9 mouse cellular contexts compared by ENCODE assay signal in the genomic region with DNA sequence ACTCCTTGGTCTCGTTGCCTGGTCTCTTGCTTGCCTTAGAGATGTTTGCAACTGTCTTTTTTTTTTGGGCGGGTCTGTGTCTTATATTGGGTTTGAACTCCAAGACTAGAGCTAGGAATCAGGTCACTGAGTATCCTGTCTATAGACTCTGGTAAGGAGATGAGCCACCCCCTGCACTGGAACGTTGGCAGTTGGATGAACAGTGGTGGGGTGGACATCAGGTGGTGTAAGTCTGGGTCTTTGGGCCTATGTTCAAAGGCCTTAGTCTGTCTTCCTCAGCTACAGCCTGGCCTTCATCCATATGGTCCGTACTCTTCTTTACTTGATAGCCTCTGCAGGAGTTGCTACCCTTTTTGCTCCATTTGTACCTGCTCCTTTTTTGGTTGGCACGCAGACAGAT. TPM values are rescaled to one million over a fixed set of nuclear protein-coding genes. Genes with fewer than 3 reads are reported as not detected.
A peak's percentile ranks its signal among the peaks of the same experiment; 100 is the strongest.
DNase-seq lines count a peak whose midpoint lies in the region; ATAC-seq and TF ChIP-seq lines count a peak whose summit lies in the region.
"Had no signal": no experiment of that assay in that cellular context is flagged by ENCODE, and none has a peak within 500 bp of the region (broad histone marks: within the 10 kb centered on the region; RNA-seq: fewer than 3 reads in every experiment).

No protein-coding gene starts in this region.

- no peak for ATAC-seq in neural tube, embryonic 11.5 days (ENCODE audit: insufficient read depth, low FRiP score, low TSS enrichment)
- no peak for ATAC-seq in liver, embryonic 11.5 days (replicated peaks; ENCODE audit: low FRiP score)
- ATAC-seq in stomach, embryonic 16.5 days (ENCODE audit: insufficient read depth, low FRiP score), result no peak

- peak overlapping the region; percentile 88; the same call in 1 of the 2 replicates for H3K9ac ChIP-seq in neural tube, embryonic 11.5 days (ENCODE audit: low read length)
- peak overlapping the region; percentile 13; the same call in 1 of the 2 replicates for H3K9ac ChIP-seq in liver, embryonic 11.5 days (ENCODE audit: low read depth, low read length)
- H3K9ac ChIP-seq in stomach, embryonic 16.5 days (ENCODE audit: low read length), result peak overlapping the region; percentile 95

- TF ChIP-seq CTCF in cerebellum, adult 2 months (IDR thresholded peaks at IDR 0.05; ENCODE audit: borderline replicate concordance, insufficient read depth, low read depth, low read length), result no peak

- peaks cover 16% of the 10 kb centered on the region for H3K36me3 ChIP-seq in neural tube, embryonic 11.5 days (ENCODE audit: control insufficient read depth, insufficient read depth, low read length)
- peaks cover 15% of the 10 kb centered on the region for H3K36me3 ChIP-seq in liver, embryonic 11.5 days (ENCODE audit: control insufficient read depth, insufficient read depth, low read length)
- peaks cover 14% of the 10 kb centered on the region for H3K36me3 ChIP-seq in stomach, embryonic 16.5 days (ENCODE audit: control insufficient read depth, insufficient read depth, low read length)

- H3K9me3 ChIP-seq in neural tube, embryonic 11.5 days (ENCODE audit: control insufficient read depth, low read length), result no peaks in the 10 kb centered on the region
- no peaks in the 10 kb centered on the region for H3K9me3 ChIP-seq in liver, embryonic 11.5 days (ENCODE audit: control insufficient read depth, low read length)
- H3K9me3 ChIP-seq in stomach, embryonic 16.5 days (replicated peaks; ENCODE audit: control insufficient read depth, low read length), result no peaks in the 10 kb centered on the region

- no peak overlapping the region for H3K27ac ChIP-seq in cerebellum, adult 2 months (ENCODE audit: insufficient read depth, low read length)
- H3K27ac ChIP-seq in neural tube, embryonic 11.5 days (ENCODE audit: low read depth, low read length), result no peak overlapping the region
- H3K27ac ChIP-seq in liver, embryonic 11.5 days (ENCODE audit: low read depth, low read length), result 0 out of 2 replicates have a peak overlapping the region, but pooled peaks have one; percentile 8
- H3K27ac ChIP-seq in stomach, embryonic 16.5 days (ENCODE audit: low read length), result peak overlapping the region; percentile 94

- H3K4me3 ChIP-seq in cerebellum, adult 2 months (replicated peaks; ENCODE audit: insufficient read depth, low read depth, low read length), result peak overlapping the region; percentile 57
- H3K4me3 ChIP-seq in neural tube, embryonic 11.5 days (ENCODE audit: low read depth, low read length), result peak overlapping the region; percentile 96; the same call in 1 of the 2 replicates
- H3K4me3 ChIP-seq in liver, embryonic 11.5 days (ENCODE audit: low read depth, low read length), result peak overlapping the region; percentile 71
- peak overlapping the region; percentile 86 for H3K4me3 ChIP-seq in stomach, embryonic 16.5 days (replicated peaks; ENCODE audit: low read length)

- H3K4me2 ChIP-seq in neural tube, embryonic 11.5 days (ENCODE audit: low read depth), result peak overlapping the region; percentile 92
- H3K4me2 ChIP-seq in liver, embryonic 11.5 days, result peak overlapping the region; percentile 75
- H3K4me2 ChIP-seq in stomach, embryonic 16.5 days (ENCODE audit: low read depth, low read length), result peak overlapping the region; percentile 80

- WGBS in cerebellum, adult 2 months, result 48% methylated on average over 5 of the region's 5 CpGs
- 90% methylated on average over 5 of the region's 5 CpGs for WGBS in neural tube, embryonic 11.5 days
- 79% methylated on average over 5 of the region's 5 CpGs for WGBS in liver, embryonic 11.5 days
- 67% methylated on average over 5 of the region's 5 CpGs for WGBS in stomach, embryonic 16.5 days

- H3K4me1 ChIP-seq in cerebellum, adult 2 months (ENCODE audit: control insufficient read depth, insufficient read depth, low read length), result peaks cover 3% of the 10 kb centered on the region; the same call in 1 of the 2 replicates
- H3K4me1 ChIP-seq in neural tube, embryonic 11.5 days (ENCODE audit: control insufficient read depth, insufficient read depth, low read length), result peaks cover 9% of the 10 kb centered on the region
- H3K4me1 ChIP-seq in liver, embryonic 11.5 days (replicated peaks; ENCODE audit: control insufficient read depth, insufficient read depth, low read length), result peaks cover 13% of the 10 kb centered on the region
- peaks cover 20% of the 10 kb centered on the region for H3K4me1 ChIP-seq in stomach, embryonic 16.5 days (ENCODE audit: control insufficient read depth, insufficient read depth, low read length)

- TF ChIP-seq POLR2A in cerebellum, adult 2 months (IDR thresholded peaks at IDR 0.05; ENCODE audit: borderline replicate concordance, insufficient read depth, low read length), result no peak

- DNase-seq in cerebellum, adult 2 months, result no peak
- DNase-seq in cerebellum, adult 18-20 months, result no peak
- DNase-seq in neural tube, embryonic 11.5 days (ENCODE audit: low spot score), result no peak
- no peak for DNase-seq in neural tube, embryonic 10.5 days (ENCODE audit: extremely low spot score, low spot score)
- no peak for DNase-seq in liver, embryonic 11.5 days (ENCODE audit: low spot score)
- no peak for DNase-seq in natural killer cell, adult 2 months (ENCODE audit: low spot score in 2 of 2)
- no peak for DNase-seq in cerebellum, postnatal 10 days

- no peaks in the 10 kb centered on the region for H3K27me3 ChIP-seq in cerebellum, adult 2 months (ENCODE audit: control insufficient read depth, insufficient read depth, low read length)
- H3K27me3 ChIP-seq in neural tube, embryonic 11.5 days (ENCODE audit: control insufficient read depth, insufficient read depth, low read length), result no peaks in the 10 kb centered on the region
- no peaks in the 10 kb centered on the region for H3K27me3 ChIP-seq in liver, embryonic 11.5 days (replicated peaks; ENCODE audit: control insufficient read depth, insufficient read depth, low read length)
- H3K27me3 ChIP-seq in stomach, embryonic 16.5 days (ENCODE audit: control insufficient read depth, insufficient read depth, low read length), result no peaks in the 10 kb centered on the region

RNA-seq across cellular contexts. Expression of a gene that starts 0.3 kb away (rescaled TPM):
- polyA plus RNA-seq in cerebellum, adult 2 months (2012; rRNA removed), result 36.2 and 47.1 TPM in 2 replicates
- 25.4 and 28.9 TPM in 2 replicates for polyA plus RNA-seq in neural tube, embryonic 11.5 days (2014; fragmentation: Nextera tagmentation; extraction: Ambion mirVana)
- polyA plus RNA-seq in liver, embryonic 11.5 days (2014; fragmentation: Nextera tagmentation; extraction: Ambion mirVana), result 24.2 and 26.8 TPM in 2 replicates
- polyA plus RNA-seq in stomach, embryonic 16.5 days (2015; fragmentation: Nextera tagmentation; extraction: Ambion mirVana), result 63.4 and 67.5 TPM in 2 replicates

RNA-seq across cellular contexts. Expression of a gene that starts 1.3 kb away (rescaled TPM):
- polyA plus RNA-seq in cerebellum, adult 2 months (2012; rRNA removed), result 23.4 and 27.6 TPM in 2 replicates
- 50.2 and 58.2 TPM in 2 replicates for polyA plus RNA-seq in neural tube, embryonic 11.5 days (2014; fragmentation: Nextera tagmentation; extraction: Ambion mirVana)
- 48.6 and 51.1 TPM in 2 replicates for polyA plus RNA-seq in liver, embryonic 11.5 days (2014; fragmentation: Nextera tagmentation; extraction: Ambion mirVana)
- 51.6 and 55.7 TPM in 2 replicates for polyA plus RNA-seq in stomach, embryonic 16.5 days (2015; fragmentation: Nextera tagmentation; extraction: Ambion mirVana)

RNA-seq across cellular contexts. Expression of a gene that starts 17.9 kb away (rescaled TPM):
- 31.0 and 34.2 TPM in 2 replicates for polyA plus RNA-seq in cerebellum, adult 2 months (2012; rRNA removed)
- polyA plus RNA-seq in neural tube, embryonic 11.5 days (2014; fragmentation: Nextera tagmentation; extraction: Ambion mirVana), result 17.2 and 18.1 TPM in 2 replicates
- polyA plus RNA-seq in liver, embryonic 11.5 days (2014; fragmentation: Nextera tagmentation; extraction: Ambion mirVana), result 14.8 and 18.7 TPM in 2 replicates
- 61.4 and 68.7 TPM in 2 replicates for polyA plus RNA-seq in stomach, embryonic 16.5 days (2015; fragmentation: Nextera tagmentation; extraction: Ambion mirVana)

RNA-seq across cellular contexts. Expression of a gene that starts 25.4 kb away (rescaled TPM):
- not detected in 2 replicates for polyA plus RNA-seq in cerebellum, adult 2 months (2012; rRNA removed)
- polyA plus RNA-seq in neural tube, embryonic 11.5 days (2014; fragmentation: Nextera tagmentation; extraction: Ambion mirVana), result not detected in 2 replicates
- polyA plus RNA-seq in liver, embryonic 11.5 days (2014; fragmentation: Nextera tagmentation; extraction: Ambion mirVana), result not detected in 2 replicates
- polyA plus RNA-seq in stomach, embryonic 16.5 days (2015; fragmentation: Nextera tagmentation; extraction: Ambion mirVana), result not detected in 2 replicates
- polyA plus RNA-seq: spleen, adult 2 months had no signal

RNA-seq across cellular contexts. Expression of a gene that starts 28.7 kb away (rescaled TPM):
- polyA plus RNA-seq in cerebellum, adult 2 months (2012; rRNA removed), result 192 and 212 TPM in 2 replicates
- polyA plus RNA-seq in neural tube, embryonic 11.5 days (2014; fragmentation: Nextera tagmentation; extraction: Ambion mirVana), result 73.8 and 79.9 TPM in 2 replicates
- 57.5 and 66.8 TPM in 2 replicates for polyA plus RNA-seq in liver, embryonic 11.5 days (2014; fragmentation: Nextera tagmentation; extraction: Ambion mirVana)
- polyA plus RNA-seq in stomach, embryonic 16.5 days (2015; fragmentation: Nextera tagmentation; extraction: Ambion mirVana), result 41.1 and 49.5 TPM in 2 replicates

Comparison
In these comparisons a context has a peak if more than half of its experiments do, and no peak if none do; other contexts are left out.
1. H3K27ac ChIP-seq: peak in liver, embryonic 11.5 days (single experiment) and stomach, embryonic 16.5 days (single experiment); none in cerebellum, adult 2 months (single experiment) and neural tube, embryonic 11.5 days (single experiment).
2. H3K9ac ChIP-seq: peak in every context shown above with its lines; median percentile 95 in stomach, embryonic 16.5 days; 88 in neural tube, embryonic 11.5 days; 13 in liver, embryonic 11.5 days.
3. Peak in every context shown above with its lines, with median percentiles within 50 percentile points of each other: H3K4me3 ChIP-seq and H3K4me2 ChIP-seq.